Mouse (Mus musculus): Measurements from ENCODE around the gene Cdc42ep4. TPM values are rescaled to one million over a fixed set of nuclear protein-coding genes. Genes with fewer than 3 reads are reported as not detected.

Cdc42ep4 gene
- polyA plus RNA-seq, 1 experiment from 2014 or later: 91.4 TPM

GRCm38 (mm10) chr11:113703758-113704157 is 47.9 kb downstream of the Cdc42ep4 start:
- peak; percentile 80 for DNase-seq (ENCODE audit: low spot score)
- Histone ChIP-seq H3K27me3 (ENCODE audit: low read depth, poor library complexity, severe bottlenecking) (peaks cover 14% of the 10 kb centered on the region), H3K36me3 (peaks cover 28% of the 10 kb centered on the region), H3K27ac (replicated peaks) (no peak overlapping the region), H3K4me3 (no peak overlapping the region), H3K9me3 (replicated peaks) (0 out of 2 replicates have a peak, but pooled peaks cover 5% of the 10 kb centered on the region), H3K4me1 (peaks cover 2% of the 10 kb centered on the region)
- WGBS: 57% methylated on average over 5 of the region's 5 CpGs

DNA sequence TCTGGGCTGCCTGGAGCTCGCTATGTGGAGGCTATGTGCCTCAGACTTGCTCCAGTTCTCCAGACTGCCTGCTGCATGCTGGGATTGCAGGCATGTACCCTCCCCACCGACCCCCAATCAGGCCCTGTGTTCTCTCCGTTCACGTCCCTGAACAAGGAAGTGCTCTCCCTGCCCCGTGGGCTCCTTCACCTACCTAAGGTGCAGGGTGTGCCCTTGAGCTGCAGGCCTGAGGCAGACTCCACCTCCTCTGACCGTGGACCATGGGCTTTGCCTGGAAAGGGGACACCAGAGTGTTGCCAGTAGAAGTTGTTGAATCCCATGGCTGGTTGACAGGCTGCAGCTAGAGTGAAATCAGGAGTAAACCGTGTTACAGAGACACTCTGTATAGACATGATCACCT is 52.0 kb downstream of the Cdc42ep4 start:
- Histone ChIP-seq H3K4me1 (peaks cover 17% of the 10 kb centered on the region), H3K9me3 (replicated peaks) (no peaks in the 10 kb centered on the region; the same call in 1 of the 2 replicates), H3K27me3 (ENCODE audit: low read depth, poor library complexity, severe bottlenecking) (no peaks in the 10 kb centered on the region), H3K4me3 (no peak overlapping the region), H3K27ac (replicated peaks) (no peak overlapping the region), H3K36me3 (peaks cover 53% of the 10 kb centered on the region)
- whole genome bisulfite sequencing: 91% methylated on average over 7 of the region's 7 CpGs
- DNase-seq (ENCODE audit: low spot score): no peak

DNA sequence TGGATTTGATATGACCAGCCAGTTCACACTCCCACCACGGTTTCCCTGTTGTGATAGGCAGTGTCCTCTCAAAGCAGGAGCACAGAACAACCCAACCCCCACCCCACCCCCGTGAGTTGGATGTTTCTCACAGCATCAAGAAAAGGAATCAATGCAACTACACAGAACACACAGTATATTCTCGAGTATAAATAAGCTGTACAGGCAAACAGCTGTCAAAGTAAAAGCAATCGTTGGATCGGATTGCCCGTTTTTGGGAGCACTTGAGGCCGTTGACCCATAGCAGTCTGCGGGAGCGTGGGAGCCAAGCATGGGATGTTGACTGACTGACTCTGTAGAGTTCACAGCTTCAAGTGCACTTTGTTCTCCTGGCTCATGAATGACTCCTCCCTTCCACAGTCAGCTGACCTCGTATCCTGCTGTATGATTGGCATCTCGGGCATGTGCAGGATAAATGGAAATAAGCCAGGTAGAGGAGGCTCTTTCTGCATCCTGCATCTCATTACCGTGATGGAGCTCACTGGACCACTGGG is 53.6 kb downstream of the Cdc42ep4 start:
- Histone ChIP-seq H3K4me3 (no peak overlapping the region), H3K36me3 (peaks cover 69% of the 10 kb centered on the region), H3K4me1 (peaks cover 17% of the 10 kb centered on the region), H3K27me3 (ENCODE audit: low read depth, poor library complexity, severe bottlenecking) (no peaks in the 10 kb centered on the region), H3K27ac (replicated peaks) (0 out of 2 replicates have a peak overlapping the region, but pooled peaks have one; percentile 4), H3K9me3 (replicated peaks) (no peaks in the 10 kb centered on the region; the same call in 1 of the 2 replicates)
- 78% methylated on average over 12 of the region's 12 CpGs for WGBS
- no peak for DNase-seq (ENCODE audit: low spot score)

- Histone ChIP-seq H3K36me3 (peaks cover 74% of the 10 kb centered on the region), H3K4me3 (no peak overlapping the region), H3K27me3 (ENCODE audit: low read depth, poor library complexity, severe bottlenecking) (no peaks in the 10 kb centered on the region), H3K4me1 (peaks cover 17% of the 10 kb centered on the region), H3K9me3 (replicated peaks) (no peaks in the 10 kb centered on the region; the same call in 1 of the 2 replicates), H3K27ac (replicated peaks) (peak overlapping the region; percentile 4; the same call in 1 of the 2 replicates)
- no peak for DNase-seq (ENCODE audit: low spot score)
- 33% methylated on average over 5 of the region's 5 CpGs for WGBS
Measured at GRCm38 (mm10) chr11:113697571-113697970, 54.1 kb downstream of the Cdc42ep4 start.

GRCm38 (mm10) chr11:113691851-113692250 is 59.8 kb downstream of the Cdc42ep4 start:
- 82% methylated on average over 3 of the region's 3 CpGs for WGBS
- Histone ChIP-seq H3K9me3 (replicated peaks) (no peaks in the 10 kb centered on the region; the same call in 1 of the 2 replicates), H3K27ac (replicated peaks) (no peak overlapping the region), H3K36me3 (peaks cover 94% of the 10 kb centered on the region), H3K27me3 (ENCODE audit: low read depth, poor library complexity, severe bottlenecking) (no peaks in the 10 kb centered on the region), H3K4me1 (peaks cover 18% of the 10 kb centered on the region), H3K4me3 (no peak overlapping the region)
- DNase-seq (ENCODE audit: low spot score): no peak

DNA sequence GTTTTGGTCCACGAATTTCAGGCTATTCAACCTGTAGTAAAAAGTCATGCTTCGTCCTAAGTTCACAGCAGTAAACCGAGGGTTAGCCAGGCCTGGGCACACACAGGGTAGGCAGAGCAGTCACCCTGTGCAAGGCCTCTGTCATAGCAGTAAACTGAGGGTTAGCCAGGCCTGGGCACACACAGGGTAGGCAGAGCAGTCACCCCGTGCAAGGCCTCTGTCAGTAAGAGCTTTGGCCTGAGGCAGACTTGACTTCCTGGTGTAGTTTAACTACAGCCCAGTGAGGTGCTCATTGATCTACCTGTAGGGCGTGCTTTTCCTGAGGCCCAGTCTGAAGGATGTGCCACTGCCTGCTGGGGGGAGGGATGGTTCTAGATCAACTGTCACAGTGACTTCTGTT is 60.4 kb downstream of the Cdc42ep4 start:
- no peak overlapping the region for H3K27ac ChIP-seq (replicated peaks)
- H3K9me3 ChIP-seq (replicated peaks): no peaks in the 10 kb centered on the region; the same call in 1 of the 2 replicates
- H3K36me3 ChIP-seq: peaks cover 88% of the 10 kb centered on the region
- H3K4me3 ChIP-seq: no peak overlapping the region
- H3K27me3 ChIP-seq (ENCODE audit: low read depth, poor library complexity, severe bottlenecking): no peaks in the 10 kb centered on the region
- 92% methylated on average over 5 of the region's 5 CpGs for WGBS
- no peak for DNase-seq (ENCODE audit: low spot score)
- H3K4me1 ChIP-seq: peaks cover 23% of the 10 kb centered on the region

DNA sequence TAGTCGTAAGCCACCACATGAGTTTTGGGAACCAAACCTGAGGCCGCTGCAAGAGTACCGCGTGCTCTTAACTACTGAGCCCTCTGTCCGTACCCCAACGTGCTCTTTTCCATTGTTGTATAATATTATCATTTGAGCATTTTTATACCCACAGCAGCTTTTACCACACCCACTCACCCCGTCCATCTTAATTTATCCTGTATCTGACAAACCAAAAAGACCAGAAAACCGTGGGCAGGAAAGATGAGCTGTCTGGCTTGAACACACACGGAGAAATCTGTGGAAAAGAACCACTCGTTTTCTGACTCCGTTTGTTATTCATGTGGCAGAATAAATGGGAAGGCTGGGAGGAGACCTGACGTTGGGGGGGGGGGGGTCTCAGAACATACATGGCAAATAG is 61.2 kb downstream of the Cdc42ep4 start:
- Histone ChIP-seq H3K4me3 (no peak overlapping the region), H3K9me3 (replicated peaks) (no peaks in the 10 kb centered on the region; the same call in 1 of the 2 replicates), H3K36me3 (peaks cover 80% of the 10 kb centered on the region), H3K27ac (replicated peaks) (no peak overlapping the region), H3K4me1 (peaks cover 28% of the 10 kb centered on the region), H3K27me3 (ENCODE audit: low read depth, poor library complexity, severe bottlenecking) (no peaks in the 10 kb centered on the region)
- no peak for DNase-seq (ENCODE audit: low spot score)
- WGBS: 96% methylated on average over 12 of the region's 12 CpGs

- H3K36me3 ChIP-seq: peaks cover 46% of the 10 kb centered on the region
- peak; percentile 41 for DNase-seq (ENCODE audit: low spot score)
- WGBS: 56% methylated on average over 2 of the region's 2 CpGs
Measured at GRCm38 (mm10) chr11:113687031-113687430, 64.7 kb downstream of the Cdc42ep4 start.

GRCm38 (mm10) chr11:113684707-113685426 is 66.8 kb downstream of the Cdc42ep4 start:
- peak overlapping the region; percentile 96 for H3K27ac ChIP-seq (replicated peaks)
- no peak for DNase-seq (ENCODE audit: low spot score)
- H3K36me3 ChIP-seq: peaks cover 24% of the 10 kb centered on the region
- no peaks in the 10 kb centered on the region for H3K9me3 ChIP-seq (replicated peaks)
- H3K4me3 ChIP-seq: peak overlapping the region; percentile 93
- 44% methylated on average over 25 of the region's 25 CpGs for WGBS
- H3K4me1 ChIP-seq: peaks cover 52% of the 10 kb centered on the region
- no peaks in the 10 kb centered on the region for H3K27me3 ChIP-seq (ENCODE audit: low read depth, poor library complexity, severe bottlenecking)

More at GRCm38 (mm10) chr11:113687031-113687430, 64.7 kb downstream of the Cdc42ep4 start:
- no peaks in the 10 kb centered on the region for H3K27me3 ChIP-seq (ENCODE audit: low read depth, poor library complexity, severe bottlenecking)
- H3K9me3 ChIP-seq (replicated peaks): no peaks in the 10 kb centered on the region
- peak overlapping the region; percentile 79 for H3K27ac ChIP-seq (replicated peaks)
- peaks cover 48% of the 10 kb centered on the region for H3K4me1 ChIP-seq
- peak overlapping the region; percentile 0; the same call in 1 of the 2 replicates for H3K4me3 ChIP-seq

DNA sequence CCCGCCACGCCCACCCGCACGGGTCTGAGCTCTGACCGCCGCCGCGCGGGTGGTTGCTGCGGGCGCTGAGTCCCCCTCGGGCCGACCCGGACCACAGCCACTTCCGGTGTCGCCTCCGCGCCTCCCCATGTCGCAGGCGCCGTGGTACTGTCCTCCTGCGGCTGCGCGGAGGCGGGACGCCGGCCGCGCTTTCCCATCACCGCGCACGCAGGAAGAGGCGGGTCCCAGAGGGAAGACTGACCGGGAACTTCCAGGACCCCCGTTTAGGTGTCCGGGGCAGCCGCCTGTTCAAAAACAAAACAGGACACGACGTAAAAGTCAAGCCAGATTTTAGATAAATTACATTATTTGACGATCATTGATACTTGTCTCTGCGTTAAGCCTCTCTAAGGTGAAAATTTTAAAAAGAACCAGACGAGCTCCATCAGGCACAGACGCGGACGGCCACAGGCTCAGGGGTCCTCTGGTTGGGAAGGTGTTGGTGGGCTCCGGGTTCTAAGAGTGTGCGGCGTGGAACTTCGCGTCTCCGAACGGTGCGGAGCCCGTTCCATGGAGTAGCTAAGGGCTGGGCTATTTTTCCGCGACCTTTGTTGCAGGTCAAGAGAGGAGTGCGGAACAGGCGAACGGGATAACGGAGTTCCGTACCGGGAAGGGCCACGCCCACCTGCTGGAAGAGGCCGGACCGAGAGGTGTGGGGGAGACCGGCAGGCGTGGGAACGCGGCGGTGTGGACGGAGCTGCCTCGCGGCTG is 67.5 kb downstream of the Cdc42ep4 start, which contains the start of the genes Fam104a and D11Wsu47e:
Gene Fam104a (minus strand): TSS at position 199 of the 750 bp plus-strand sequence.
Gene D11Wsu47e (plus strand): TSS at position 456 of the 750 bp plus-strand sequence.
- no peaks in the 10 kb centered on the region for H3K27me3 ChIP-seq (ENCODE audit: low read depth, poor library complexity, severe bottlenecking)
- peak within 1 kb of the TSS; percentile 96 for H3K27ac ChIP-seq (replicated peaks)
- H3K4me3 ChIP-seq: peak within 1 kb of the TSS; percentile 93
- peak; percentile 97 for DNase-seq (ENCODE audit: low spot score)
- no peaks in the 10 kb centered on the region for H3K9me3 ChIP-seq (replicated peaks)
- peaks cover 17% of the 10 kb centered on the region for H3K36me3 ChIP-seq
- WGBS: under 1% methylated on average over 73 of the region's 73 CpGs
- peaks cover 52% of the 10 kb centered on the region for H3K4me1 ChIP-seq

DNA sequence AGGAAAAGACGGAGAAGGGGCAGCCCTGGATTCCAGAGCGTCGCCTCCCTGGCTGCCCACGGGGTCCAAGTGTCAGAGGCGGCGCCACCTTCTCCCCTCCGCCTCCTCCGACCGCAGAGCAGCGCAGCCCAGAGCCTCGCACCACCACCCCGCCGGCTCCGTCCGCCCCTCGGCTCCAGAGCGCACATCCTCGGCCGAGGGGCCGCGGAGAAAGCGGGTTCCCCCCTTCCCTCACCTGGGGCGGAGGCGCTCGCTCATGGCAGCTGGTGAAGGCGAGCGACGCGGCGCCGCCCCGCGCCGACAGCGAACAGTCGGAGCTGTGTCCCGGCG is 68.1 kb downstream of the Cdc42ep4 start:
- Histone ChIP-seq H3K27ac (replicated peaks) (peak overlapping the region; percentile 96), H3K36me3 (peaks cover 11% of the 10 kb centered on the region), H3K4me3 (peak overlapping the region; percentile 93), H3K9me3 (replicated peaks) (no peaks in the 10 kb centered on the region), H3K4me1 (peaks cover 52% of the 10 kb centered on the region), H3K27me3 (ENCODE audit: low read depth, poor library complexity, severe bottlenecking) (no peaks in the 10 kb centered on the region)
- DNase-seq (ENCODE audit: low spot score): no peak
- 0% methylated on average over 34 of the region's 38 CpGs for WGBS

GRCm38 (mm10) chr11:113682897-113683626 is 68.6 kb downstream of the Cdc42ep4 start:
- Histone ChIP-seq H3K4me3 (peak overlapping the region; percentile 93), H3K27ac (replicated peaks) (peak overlapping the region; percentile 96), H3K36me3 (peaks cover 6% of the 10 kb centered on the region), H3K27me3 (ENCODE audit: low read depth, poor library complexity, severe bottlenecking) (no peaks in the 10 kb centered on the region), H3K9me3 (replicated peaks) (no peaks in the 10 kb centered on the region), H3K4me1 (peaks cover 52% of the 10 kb centered on the region)
- peak; percentile 74 for DNase-seq (ENCODE audit: low spot score)
- WGBS: 2% methylated on average over 38 of the region's 38 CpGs
